Mouse (Mus musculus) kidney, adult 2 months (tissue): ENCODE results near the gene Spata3.

Experiments used
- CTCF ChIP-seq: fragments of 200-500 bp; conservative IDR thresholded peaks from 2 replicates; pipeline ENCODE4 v1.5.1; 2011; ENCODE audit warnings: low read depth, mild to moderate bottlenecking, control low read depth, low read length, moderate library complexity, mixed read lengths; ENCODE audit not compliant: insufficient read depth, insufficient read length
- POLR2A ChIP-seq: fragments of 200-500 bp; IDR thresholded peaks from one replicate; pipeline ENCODE4 v1.6.1; 2011; ENCODE audit warnings: low read depth, low read length, control low read depth

GRCm38 (mm10) chr1:85969519-85969918 is 47.1 kb upstream of the Spata3 start:
- TF ChIP-seq CTCF (no peak), POLR2A (no peak)
